Mouse (Mus musculus): ENCODE results near the gene Cers5.

The Cers5 gene

DNA sequence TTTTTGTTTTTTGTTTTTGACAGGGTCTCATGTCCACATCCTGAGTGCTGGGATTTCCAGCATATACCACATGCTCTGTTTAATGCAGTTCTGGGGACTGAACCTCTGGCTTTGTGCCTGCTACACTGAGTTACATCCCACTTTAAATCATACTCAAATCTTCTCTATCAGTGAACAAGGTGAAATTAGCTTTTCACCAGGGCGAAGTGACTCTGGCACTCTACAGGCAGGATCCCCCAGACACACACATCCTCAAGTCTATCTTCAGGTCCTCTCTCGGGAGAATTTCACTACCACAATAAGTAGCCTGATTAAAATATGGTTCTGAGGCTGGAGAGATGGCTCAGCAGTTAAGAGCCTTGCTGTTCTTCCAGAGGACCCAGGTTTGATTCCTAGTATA is 46.1 kb downstream of the Cers5 start:
- in situ Hi-C loops (cut with MboI, MseI), result loop anchor here (5.0 kb wide), 1 partner anchor 46 kb away; the partner anchor contains the start of gene Cers5

DNA sequence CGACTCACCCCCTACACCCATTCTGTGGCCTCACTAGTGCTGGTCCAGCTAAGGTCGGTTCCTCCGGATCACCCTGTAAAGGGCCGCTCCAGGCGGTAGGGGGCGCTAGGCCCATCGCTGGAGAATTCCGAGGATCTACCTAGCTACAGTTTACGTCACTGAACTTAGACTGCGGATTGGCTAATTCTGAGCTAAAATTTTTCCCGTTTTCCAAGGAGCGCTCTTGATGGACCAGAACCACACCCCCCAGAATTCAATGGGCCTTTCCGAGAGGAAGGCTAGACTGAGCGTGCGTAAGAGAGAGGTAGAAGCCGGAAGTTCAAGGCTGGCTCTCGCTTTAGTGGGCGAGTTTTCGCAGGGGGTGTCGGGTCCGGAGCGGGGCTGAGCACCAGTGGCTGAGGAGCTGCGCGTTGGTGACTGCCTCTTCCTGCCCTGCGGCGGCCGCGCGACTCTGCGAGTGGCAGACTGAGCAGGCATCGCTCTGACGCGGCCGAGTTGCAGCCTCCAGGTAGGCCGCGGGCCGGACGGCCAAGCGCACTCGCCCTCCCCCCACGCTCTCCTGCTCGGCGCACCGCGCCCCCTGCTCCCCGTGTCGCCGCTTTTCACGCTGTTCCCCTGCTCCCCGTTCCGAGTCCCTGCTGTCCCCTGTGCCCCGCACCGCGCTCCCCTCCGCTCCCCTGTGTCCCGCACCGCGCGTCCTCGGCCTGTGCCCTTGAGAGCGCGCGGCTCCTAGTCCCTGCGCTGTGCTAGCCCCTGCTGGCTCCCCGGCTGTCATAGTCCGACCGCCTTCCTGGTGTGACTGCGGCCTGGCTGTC is 47.1 kb downstream of the Cers5 start, which contains the start of gene Cox14:
Gene Cox14, plus strand, starts transcription at position 278 of the 815 bp plus-strand sequence.
- in situ Hi-C loops (cut with MboI, MseI), result loop anchor here (5.0 kb wide), 1 partner anchor 47 kb away; the partner anchor contains the start of gene Cers5

DNA sequence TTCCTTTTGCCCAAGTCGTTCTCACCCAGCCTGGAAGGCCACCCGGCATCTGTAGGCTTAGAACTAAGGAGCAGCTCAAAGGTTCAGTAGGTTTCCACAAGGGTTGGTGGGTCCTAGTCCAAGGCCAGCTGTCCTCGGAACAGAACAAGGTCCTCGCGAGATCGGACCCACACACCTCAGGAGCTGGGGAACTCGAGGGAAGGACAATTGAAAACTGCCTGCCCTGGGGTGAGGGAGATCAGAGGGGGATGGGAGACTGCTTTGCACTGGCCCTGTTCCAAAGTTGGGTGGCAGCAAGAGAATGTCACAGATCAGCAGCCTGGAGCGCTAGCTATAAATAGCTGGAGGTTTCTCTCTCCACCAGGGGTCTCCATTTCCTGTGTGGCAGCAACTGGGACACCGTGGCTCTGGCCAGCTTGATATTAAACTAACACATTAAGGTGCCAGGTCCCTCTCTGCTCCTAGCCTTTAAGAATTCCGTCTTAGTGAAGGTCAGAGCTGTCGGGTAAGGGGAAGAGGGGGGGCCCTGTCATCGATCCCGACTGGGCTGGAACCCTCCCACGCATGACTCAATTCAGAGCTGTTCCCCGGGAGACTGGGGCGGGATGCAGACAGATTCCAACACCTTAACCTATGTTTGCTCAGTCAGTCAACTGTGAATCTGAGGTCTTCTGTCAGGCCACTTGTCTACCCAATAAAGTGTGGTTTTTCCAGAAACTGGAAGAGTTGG is 48.2 kb downstream of the Cers5 start:
- in situ Hi-C loops (cut with MboI, MseI), result loop anchor here (5.0 kb wide), 1 partner anchor 48 kb away; the partner anchor contains the start of gene Cers5

DNA sequence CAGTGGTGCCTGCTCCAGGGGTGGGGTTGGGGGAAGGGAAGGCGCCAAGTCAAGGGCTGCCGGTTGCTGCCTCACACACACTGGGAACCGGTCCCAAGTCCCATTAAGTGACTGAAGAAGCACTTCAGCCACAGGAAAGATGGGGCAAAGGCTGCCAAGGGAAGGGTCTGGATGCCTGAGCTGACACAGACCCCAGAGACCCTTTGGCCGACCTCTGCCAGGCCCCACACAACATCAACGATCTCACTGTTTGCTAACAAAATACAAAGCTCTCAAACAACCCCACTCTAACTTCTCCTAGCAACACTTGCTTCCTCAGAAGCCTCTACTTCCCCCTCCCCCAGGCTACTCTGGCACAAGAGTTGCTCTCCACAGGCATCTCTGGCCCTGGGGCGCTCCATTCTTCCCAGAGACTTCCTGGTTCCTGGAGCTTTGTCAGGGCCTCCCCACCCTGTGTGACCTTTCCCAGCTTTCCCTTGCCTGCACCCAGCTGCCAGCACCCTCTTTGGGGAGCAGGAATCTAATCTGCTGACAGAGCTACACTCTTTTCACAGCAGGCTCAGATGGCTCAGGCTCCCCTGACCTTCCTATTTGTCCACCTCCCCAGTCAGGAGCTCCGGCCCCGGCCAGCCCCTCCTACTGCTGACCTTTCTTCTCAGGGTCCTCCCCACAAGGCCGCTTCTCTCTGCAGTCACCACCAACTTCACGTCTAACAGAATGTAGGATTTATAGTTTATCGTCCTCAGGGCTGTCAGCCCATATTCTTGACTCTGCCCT is 49.0 kb downstream of the Cers5 start:
- in situ Hi-C loops (cut with MboI, MseI), result no loop called here

DNA sequence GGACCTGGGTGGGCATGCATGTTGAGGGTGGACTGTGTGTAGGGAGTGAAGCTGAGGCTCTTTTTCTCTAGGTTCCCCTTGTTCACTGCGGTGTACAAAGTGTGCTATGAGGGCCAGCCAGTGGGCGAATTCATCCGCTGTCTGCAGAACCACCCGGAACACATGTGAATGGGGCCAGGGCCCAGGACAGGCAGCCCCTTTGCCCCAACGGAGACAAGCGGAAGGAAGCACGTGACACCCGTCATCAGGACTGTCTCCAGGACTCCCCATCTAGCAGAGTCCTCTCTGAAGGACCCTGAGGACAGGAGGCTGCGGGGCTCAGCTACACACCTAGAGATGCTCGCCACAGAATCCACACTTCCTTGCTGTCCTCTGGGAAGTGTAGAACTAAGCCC is 49.6 kb downstream of the Cers5 start:
- in situ Hi-C loops (cut with MboI, MseI), result no loop called here

DNA sequence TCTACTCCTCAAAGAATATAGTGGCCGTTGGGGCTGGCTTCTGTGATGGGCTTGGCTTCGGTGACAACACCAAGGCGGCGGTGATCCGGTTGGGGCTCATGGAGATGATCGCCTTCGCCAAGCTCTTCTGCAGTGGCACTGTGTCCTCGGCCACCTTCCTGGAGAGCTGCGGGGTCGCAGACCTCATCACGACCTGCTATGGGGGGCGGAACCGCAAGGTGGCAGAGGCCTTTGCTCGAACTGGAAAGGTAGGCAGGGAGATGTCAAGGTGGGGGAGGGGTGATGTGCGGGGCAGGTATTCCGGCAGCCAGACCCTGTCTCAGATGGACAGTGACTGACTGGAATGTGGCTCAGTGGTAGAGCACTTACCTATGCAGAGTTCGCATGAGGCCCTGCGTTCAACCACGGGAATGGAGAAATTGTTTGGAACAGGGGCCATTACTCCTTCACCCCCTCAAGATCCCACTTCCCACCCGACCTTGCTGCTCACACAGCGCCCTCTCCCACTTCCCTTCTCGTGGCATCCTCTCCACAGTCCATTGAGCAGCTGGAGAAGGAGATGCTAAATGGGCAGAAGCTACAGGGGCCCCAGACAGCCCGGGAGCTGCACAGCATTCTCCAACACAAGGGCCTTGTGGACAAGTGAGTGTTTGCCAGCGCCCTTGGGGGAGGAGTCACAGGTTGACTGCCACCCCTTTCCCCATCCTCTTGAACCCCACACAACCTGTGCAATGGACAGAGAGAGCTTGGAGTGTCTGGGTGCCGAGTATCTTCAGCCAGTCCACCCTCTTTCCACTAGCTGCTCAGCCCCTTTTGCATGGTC is 50.6 kb downstream of the Cers5 start:
- in situ Hi-C loops (cut with MboI, MseI), result no loop called here

DNA sequence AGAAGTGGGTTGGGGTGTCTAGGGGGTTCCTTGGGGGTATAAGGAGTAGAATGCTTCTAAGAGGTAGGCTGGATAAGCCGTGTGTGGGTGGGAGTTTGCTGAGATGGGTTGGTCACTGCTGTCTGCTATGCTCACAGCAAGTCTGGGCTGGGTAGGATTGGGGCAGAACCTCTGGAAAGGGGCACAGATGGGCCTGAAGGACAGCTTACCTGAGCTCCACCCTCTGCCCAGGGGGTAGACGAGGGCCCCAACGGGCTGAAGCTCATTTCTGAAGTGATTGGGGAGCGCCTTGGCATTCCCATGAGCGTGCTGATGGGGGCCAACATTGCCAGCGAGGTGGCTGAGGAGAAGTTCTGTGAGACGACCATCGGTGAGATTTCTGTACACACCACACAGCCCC is 52.8 kb downstream of the Cers5 start:
- in situ Hi-C loops (cut with MboI, MseI), result no loop called here

DNA sequence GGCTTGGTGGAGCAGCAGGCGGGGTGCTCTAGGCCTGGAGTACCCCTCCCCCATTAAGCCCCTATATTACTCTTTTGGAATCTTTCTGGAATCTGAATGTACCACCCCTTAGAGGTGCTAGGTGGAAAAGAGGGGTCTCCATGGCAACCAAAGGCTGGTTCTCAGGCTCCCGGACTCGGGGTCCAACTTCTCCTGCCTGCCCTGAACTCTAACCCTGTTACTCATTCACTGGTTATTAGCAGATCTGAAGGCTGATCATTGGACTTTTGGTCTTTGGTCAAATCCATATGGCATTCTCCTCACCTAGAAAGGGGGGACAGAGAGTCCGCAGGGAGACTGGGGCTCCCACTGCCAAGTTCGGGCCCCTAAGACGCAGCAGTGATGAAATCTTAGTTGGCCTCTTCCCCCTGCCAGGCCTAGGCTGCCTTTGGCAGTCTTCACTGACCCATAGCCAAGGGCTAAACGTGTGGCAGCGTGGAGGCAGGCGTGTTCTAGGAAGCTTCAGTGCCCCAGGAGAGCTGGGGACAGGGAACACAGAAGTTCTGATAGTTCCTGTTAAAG is 54.1 kb downstream of the Cers5 start:
- in situ Hi-C loops (cut with MboI, MseI), result no loop called here

DNA sequence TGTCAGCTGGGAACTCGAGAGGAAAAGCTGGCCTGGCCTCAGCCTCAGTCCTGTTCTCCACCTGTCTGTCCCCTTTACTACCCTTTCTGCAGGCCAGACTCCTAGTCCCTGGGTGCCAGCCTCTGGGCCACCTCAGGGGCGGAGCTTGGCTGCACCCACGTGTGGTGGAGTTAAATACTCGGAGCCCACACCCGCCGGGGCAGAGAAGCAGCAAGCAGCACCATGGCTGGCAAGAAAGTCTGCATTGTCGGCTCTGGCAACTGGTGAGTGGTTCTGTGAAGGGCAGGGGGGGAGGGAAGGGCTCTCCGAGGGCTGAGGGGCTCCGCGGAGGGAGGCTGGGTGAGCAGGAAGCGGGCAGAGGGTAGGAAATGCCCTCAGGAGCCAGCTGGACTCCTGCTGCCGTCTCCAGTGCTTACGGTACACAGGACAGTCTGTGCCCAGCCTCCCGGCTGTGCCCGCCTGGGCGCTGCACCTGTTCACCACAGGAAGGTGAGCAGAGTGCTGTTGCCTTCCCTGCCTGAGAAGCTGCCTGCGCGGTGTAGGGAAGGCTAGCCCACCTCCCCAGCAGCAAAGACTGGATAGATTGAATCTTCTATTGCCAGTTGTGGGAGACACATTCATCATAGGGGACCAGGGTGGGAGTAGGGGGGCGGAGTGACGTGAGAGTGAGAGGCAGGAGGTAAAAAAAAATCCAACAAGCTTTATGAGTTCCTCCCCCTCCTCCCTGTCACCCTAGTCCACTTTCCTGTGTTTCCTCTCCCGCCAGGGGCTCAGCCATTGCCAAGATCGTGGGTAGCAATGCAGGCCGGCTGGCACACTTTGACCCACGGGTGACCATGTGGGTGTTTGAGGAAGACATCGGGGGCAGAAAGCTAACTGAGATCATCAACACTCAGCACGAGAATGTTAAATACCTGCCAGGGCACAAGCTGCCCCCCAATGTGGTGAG is 55.0 kb downstream of the Cers5 start, which contains the start of gene Gpd1:
Gene Gpd1, plus strand, starts transcription at position 130 of the 949 bp plus-strand sequence.
- in situ Hi-C loops (cut with MboI, MseI), result no loop called here

DNA sequence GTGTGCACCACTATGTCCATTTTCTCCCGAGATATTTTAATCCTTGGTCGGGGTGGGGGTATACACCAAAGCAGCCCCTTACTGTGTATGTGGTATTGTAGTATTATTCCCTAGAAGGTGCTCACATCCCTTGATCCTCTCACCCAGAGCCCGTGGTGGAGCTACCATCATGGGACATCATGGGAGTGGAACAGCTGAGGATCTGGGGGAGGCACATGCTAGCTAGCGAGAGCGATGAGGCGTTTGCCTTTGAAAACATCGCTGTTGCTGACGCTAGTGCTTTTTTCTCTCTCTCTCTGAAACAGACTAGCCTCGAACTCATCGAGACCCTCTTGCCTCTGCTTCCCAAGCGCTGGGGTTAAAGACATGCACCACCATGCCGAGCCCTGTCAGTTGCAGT is 55.9 kb downstream of the Cers5 start:
- in situ Hi-C loops (cut with MboI, MseI), result no loop called here

DNA sequence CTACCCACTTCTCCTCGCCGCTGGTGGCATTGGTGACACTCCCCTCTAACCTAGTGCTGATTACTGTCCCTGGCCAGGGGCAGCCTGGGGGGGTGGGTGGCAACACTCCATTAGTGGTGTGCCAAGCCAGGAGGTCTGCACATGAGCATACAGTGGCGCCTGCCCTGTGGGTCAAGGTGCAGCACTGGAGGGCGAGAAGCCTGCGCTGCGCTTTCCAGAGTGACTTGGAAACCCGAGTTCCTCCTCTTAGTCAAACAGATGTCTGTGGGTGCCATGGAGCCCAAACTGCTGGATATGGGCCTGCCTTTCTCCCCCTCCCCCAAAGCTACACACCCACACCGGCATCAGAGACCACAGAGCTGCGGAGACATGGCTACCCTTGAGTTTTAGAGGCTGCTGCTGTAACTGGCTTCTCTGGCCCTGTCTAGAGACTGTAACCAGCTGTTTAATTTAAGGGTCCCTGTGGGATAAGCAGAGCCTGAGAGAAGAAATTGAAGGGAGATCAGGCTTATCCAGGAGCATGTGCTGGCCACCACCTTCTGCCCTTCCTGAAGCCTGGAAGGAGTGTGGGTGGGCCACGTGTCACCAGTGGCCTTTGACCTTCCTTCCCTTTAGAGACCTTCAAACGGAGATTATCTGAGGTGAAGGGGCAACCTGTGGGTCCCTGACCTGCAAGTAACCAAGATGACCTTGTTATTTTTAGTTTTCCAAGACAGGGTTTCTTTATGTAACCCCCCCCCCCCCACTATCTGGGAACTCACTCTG is 56.5 kb downstream of the Cers5 start:
- in situ Hi-C loops (cut with MboI, MseI), result no loop called here

DNA sequence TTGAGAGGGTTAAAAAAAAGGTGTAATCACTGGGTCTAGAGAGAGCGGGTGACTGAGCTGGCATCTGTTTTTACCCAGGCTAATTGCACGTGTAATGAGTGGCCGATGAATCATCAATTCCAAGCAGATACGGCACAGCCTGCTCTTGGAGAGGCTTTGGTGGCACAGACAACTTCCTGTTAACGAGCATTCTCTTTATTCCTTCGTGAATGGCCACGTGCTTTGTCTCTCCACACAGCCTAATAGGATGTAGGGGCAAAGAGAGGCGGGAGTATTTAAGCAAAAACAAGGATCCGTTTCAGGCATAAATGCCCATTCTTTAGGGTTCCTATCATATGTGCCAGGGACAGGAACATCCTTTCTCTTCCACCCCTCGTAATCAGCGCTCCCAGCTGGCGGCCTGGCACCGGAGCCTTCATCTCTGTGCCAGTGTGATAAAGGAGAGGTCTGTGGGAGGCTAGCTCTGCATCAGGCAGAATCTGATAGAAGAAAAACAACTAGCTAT is 57.3 kb downstream of the Cers5 start:
- in situ Hi-C loops (cut with MboI, MseI), result no loop called here

DNA sequence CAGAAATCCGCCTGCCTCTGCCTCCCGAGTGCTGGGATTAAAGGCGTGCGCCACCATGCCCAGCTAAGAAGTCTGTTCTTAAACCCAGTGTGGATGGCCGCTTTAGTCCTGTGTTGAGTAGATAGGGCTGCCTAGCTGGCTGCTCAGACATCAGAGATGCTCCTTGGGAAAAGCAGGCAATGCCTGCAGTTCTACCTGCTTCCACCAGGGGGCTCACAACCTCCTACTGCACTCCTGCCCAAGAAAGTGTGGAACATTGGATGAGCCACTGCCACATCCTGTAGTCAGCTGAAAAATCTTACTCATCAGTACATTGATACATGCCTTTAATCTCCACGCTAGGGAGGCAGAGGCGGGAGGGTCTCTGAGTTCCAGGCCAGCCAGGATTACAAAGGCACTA is 57.8 kb downstream of the Cers5 start:
- in situ Hi-C loops (cut with MboI, MseI), result no loop called here

DNA sequence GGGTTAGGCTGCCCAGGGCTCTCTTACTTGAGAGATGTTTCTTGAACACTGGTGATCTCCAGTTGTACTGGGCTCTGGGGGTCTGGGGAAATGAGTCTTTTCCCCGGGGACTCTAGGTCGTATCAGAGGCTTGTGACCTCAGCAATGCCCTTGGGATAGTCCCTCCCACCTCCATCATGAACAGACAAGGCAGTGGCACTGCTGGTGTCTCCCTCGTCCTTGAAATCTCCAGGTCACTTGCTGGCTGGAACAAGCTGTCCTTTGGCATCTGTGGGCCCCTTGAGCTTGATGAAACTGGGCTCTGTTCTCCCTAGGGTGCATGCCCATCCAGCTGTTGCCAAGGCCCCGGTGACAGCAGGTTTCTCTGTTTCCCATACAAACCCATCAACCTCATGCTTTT is 58.5 kb downstream of the Cers5 start:
- in situ Hi-C loops (cut with MboI, MseI), result no loop called here

DNA sequence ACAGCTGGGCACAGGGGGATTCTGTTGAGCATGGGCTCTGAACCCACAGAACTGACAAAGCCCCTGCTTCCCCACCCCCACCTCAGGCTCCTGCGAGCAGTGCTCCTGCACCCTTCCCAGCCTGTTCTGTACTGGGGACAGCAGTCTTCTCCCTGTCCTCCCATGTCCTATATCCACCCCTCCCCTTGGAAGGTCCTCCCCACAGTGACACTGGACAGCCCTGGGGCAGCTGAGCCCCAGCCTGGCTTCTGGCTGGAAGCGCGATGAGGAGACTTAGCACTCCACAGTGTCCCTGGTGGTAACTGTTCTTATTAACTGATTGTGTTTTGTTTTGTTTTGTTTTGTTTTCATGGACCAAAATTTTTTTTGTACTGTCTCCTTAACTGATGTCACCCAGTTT is 59.1 kb downstream of the Cers5 start:
- in situ Hi-C loops (cut with MboI, MseI), result no loop called here

DNA sequence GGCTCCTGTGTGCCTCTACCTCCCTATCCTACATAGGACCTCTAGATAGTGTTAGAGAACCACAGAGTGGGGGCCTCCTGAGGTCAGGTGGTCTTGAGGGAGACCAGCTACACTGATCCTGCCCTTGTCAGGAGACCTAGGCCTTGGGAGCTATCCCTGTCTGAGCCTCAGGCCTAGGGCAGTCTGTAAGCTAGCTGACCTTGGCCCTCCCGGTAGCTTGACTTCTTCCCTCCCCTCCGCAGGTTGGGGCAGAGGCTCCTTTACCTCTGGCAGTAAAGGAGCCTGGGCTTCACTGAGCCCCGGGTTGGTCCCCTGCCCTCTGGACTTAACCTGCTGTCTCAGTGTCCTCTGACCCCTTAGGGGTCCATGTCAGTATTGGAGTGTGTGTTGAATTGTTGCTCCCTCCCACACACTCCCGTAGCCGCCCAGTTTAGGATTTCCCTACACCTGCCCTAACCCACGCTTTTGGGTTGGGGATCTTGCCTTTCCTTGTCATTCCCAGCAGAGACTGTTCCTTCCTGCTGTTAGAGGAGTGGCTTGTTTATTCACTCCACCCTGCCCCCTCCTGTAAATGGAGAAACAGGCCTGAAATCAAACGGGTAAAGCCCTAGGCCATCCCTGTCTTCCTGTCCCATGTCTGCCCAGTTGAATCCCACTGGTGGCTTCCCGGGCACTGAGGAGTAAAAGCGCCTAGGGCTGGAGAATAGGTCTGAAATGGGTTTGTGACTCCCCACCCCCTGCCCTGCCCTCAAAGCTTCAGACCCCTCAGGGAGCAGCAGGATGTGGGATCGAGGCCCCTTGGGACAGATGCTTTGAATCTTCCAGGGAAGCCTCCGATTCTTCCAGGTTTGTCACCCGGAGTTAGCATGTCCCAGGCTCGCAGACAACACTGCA is 59.8 kb downstream of the Cers5 start:
- in situ Hi-C loops (cut with MboI, MseI), result no loop called here

DNA sequence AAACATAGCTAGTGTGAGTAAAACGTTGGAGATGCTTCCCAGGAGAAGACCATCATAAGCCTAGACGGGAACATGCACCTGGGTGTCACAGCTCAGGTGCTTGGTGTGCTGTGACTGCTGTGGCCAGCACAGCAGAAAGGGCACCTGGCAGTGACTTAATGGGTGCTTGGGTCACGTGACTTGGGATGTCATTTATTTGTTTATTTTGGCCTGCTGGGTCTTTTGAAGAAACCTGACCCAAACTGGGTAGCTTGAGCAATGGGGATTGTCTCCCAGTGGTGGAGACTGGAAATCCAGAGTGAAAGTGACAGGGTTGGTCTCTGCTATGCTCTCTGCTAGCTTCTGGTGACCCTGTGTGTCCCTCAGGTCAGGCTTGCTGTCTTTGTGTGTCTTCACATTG is 61.2 kb downstream of the Cers5 start:
- in situ Hi-C loops (cut with MboI, MseI), result no loop called here

Data from T-helper 1 cell (primary cell).